Mouse (Mus musculus): ENCODE data around the gene Anapc2.

DNA sequence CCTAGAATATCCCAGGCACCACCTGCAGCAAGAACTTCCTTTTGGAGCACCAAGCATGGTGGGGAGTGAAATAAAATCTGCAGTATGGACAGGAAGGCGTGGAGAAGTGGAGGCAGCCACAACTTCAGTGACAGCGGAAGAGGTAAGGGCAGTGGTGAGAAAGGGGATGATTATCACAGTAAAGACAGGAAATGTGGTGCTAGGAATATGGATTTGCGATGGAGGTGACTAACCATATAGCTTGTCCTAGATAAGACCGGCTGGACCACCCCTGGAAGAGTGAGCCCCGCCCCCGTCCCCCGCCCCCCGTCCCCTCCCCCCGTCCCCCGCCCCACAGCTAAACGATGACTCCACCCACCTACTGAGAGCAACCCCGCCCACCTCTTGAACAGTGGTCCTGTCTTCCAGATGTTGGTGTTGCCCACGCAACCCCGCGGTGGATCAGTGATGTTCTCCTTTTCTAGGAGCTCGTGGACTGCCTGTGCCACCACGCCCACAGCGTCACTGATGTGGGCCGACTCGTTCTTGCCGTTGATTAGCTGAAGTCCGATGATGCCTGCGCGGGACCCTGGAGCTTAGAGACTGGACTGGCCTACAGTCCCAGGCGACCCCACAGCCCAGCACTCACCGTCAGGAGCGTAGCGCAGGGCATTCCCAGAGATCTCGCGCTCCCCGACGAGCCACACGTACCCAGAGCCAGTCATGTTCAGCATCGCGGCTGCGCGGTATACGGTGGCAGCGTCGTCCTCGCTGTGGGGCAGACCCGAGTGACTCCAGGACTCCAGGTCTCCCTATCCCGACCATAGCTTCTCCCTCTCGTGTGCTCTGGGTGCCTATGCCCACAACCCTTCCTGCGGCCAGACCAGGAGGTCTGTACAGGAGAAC lies 32.6 kb downstream of the Anapc2 start:
- no peak for TF ChIP-seq CTCF (IDR thresholded peaks at IDR 0.05; ENCODE audit: low read depth, low read length)
- TF ChIP-seq POLR2A (IDR thresholded peaks at IDR 0.05; ENCODE audit: insufficient read depth, low read length), result no peak
- TF ChIP-seq EP300 (IDR thresholded peaks at IDR 0.05; ENCODE audit: insufficient read depth, low read depth, low read length), result no peak
